Mouse (Mus musculus) heart, adult 18-20 months (tissue): Measurements from ENCODE around the gene Pex14. TPM values are rescaled to one million over a fixed set of nuclear protein-coding genes. Genes with fewer than 3 reads are reported as not detected.

Experiments used
- DNase-seq, 2 experiments: peaks; one replicate each; pipeline ENCODE4 v3.0.0; 2021 to 2022; ENCODE audit warnings: mixed read lengths in 1 of 2
- total RNA-seq, 2 experiments: library from RNA; stranded (reverse); gene quantifications; 2 replicates each; pipeline ENCODE4 v1.2.3; 2021

Gene Pex14
- total RNA-seq, 2 experiments from 2014 or later = 21.2 to 22.6 TPM

- no peak for DNase-seq
Observed at GRCm38 (mm10) chr4:148985541-148986476, 113.9 kb downstream of the Pex14 start.

DNA sequence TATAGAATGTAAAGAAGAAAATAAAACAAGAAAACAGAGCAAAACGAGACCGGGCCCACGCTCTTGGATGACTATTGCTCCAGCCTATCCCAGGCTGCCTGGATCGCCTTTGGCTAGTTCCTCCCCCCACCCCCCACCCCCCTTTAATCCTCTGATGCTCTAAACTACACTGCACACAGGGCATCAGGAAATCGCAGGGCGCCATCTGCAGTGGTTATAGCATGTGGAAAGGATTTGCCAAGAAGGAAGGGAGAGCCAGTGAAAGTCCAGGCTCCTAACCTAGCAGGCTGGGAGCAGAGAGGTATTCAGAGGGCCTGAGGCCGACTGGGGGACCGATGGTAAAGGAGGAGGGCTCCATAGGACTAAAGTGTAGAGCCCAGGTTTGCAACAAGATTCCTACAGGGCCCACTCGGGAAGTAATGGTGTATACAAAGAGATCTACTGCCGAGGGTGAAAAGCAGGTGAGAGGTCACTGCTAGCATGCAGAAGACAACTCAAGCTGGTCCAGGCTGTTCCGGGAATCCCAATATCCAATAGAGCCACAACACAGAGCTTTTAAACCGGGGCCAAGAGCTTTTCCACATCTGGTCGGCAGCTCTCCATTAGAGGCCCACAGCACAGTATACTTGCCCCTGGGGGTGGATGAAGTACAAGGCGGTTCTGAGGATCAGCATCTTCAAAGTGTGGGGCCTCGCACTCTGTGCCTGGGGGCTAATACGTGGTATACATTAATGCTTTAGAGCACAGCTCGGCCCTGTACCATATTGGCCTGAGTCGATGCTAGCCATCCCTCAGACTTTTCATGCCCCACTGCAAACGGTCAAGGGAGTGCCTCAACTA is 114.8 kb downstream of the Pex14 start:
- DNase-seq = no peak

DNA sequence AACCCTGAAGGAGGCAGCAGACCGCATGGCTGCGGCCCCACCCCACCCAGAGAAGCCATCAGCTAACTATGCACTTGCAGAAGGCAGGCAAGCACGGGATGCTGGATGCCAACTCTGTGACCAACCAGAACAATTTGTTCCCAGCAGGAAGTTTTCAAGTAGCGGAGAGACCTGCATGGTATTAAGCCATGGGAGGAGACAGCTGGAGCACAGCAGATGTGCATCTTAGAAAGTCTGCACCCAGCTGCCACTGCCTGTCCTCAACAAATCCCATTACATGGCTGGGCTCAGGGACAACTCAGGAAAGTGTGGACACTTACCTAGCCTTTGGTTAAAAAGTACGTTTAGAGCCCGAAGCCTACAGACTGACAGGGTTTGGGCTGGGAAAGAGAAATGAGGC is 117.4 kb downstream of the Pex14 start:
- DNase-seq = no peak

GRCm38 (mm10) chr4:148979837-148980236 is 119.8 kb downstream of the Pex14 start:
- DNase-seq = no peak

- no peak for DNase-seq
Observed at GRCm38 (mm10) chr4:148978926-148979325, 120.8 kb downstream of the Pex14 start.

DNA sequence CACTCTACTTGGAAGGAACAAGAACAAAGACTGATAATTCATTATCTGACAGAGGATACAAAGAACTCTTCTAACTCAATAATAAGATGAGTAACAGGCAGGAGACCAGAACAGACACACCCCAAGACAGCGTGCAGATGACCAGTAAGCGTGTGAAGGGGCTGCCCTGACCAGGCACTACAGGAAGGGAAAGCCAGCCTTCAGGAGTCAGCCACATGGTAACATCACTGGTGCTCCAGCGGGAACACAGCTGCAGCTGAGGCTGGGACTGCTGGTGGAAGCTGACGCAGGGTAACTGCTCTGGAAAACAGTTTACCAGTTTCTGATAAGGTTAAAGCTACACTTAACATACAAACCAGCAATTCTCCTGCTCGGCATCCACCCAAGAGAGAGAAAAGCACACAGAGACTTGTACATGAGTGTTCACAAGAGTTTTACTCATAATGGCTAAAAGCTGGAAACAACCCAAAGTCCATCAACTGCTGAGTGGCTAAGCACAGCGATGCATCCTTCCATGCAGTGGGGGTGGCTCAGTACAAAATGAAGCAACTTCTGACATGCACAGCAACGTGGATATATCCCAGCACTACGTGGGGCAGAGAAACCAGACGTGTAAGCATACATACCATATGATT is 121.3 kb downstream of the Pex14 start:
- DNase-seq = no peak

- DNase-seq = no peak
Observed at GRCm38 (mm10) chr4:148974833-148975232, 124.8 kb downstream of the Pex14 start.

GRCm38 (mm10) chr4:148973387-148973786 is 126.3 kb downstream of the Pex14 start:
- DNase-seq = no peak

DNA sequence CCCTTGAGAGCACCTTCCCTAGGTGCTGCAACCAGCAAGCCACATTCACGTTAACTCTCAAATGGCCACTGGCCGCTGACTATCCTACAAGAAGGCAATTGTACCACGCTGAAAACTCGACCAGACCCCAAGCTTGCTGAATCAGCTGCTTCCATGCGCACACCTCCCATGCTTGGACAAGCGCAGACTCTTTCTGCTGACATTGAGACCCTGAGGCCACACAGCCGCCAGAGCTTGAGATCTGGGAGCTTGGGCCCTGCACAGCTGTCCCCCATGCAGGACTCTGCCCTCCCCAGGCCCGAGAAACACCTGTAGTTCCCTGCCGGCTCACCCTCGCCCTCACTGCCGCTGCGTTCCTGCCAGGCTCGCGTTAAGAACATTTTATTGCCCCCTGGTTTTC is 127.0 kb downstream of the Pex14 start:
- DNase-seq = no peak

- DNase-seq = no peak
Observed at GRCm38 (mm10) chr4:148971613-148972242, 127.9 kb downstream of the Pex14 start.

GRCm38 (mm10) chr4:148970742-148971141 is 128.9 kb downstream of the Pex14 start:
- DNase-seq = no peak

GRCm38 (mm10) chr4:148969610-148970009 is 130.1 kb downstream of the Pex14 start:
- DNase-seq = peak; percentile 65 to 68

DNA sequence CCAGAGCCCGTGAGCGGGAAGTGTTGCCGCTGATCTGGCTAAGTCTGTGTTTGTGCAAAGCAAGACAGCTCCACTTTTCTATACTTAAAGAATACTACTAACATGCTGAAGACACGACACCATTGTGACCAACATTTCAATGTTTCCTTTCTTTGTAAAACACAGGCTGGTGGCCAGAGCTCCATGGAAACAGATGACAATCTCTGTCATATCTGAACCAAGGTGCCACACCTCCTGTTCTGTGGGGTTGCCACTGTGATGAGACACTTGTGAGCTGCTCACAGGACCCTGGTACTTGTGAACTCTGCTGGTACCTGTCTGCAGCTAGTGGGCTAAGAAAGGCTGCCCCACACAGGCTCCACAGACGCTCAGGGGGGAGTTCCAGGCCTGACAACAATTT is 130.8 kb downstream of the Pex14 start:
- no peak for DNase-seq

- no peak for DNase-seq
Observed at GRCm38 (mm10) chr4:148966132-148966531, 133.5 kb downstream of the Pex14 start.

GRCm38 (mm10) chr4:148964541-148965310 is 134.9 kb downstream of the Pex14 start:
- no peak for DNase-seq

DNA sequence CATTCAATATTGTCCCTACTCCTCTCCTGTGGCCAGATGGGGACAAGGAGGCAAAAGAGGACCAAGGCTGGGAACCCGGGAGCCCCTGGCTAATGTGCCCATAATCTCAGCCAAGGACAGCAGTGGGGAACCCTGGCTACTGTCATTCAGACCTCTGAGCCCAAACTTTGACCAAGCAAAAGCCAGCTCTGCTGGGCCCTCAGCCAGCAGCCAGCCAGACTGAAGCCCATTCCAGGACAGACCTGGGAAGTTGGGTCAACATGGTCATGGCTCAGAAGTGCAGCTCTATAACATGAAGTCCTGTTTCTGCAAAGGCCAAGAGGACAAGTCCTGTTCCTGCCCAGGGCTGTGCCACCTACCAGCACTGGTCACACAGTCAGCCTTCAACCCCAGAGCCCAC is 137.6 kb downstream of the Pex14 start:
- DNase-seq = no peak

DNA sequence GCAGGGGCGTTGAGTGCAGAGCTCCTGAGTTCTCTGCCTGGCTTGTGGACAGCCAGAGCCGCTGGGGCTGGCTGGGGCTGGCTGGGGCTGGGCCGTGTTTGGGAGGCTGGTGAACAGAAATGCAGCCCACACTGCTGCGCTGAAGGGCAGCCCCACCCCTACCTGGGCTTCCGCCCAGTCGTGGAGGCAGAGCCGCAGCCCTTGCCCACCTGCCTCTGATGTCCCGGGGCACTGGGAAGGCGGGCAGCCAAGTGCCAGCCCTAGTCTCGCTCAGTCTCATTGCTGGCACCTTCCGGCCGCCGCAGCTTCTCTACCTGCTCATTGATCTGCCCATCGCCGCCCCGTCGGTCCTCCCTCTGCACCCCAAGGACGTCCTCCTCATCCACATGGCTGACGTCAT is 138.6 kb downstream of the Pex14 start:
- no peak for DNase-seq

DNA sequence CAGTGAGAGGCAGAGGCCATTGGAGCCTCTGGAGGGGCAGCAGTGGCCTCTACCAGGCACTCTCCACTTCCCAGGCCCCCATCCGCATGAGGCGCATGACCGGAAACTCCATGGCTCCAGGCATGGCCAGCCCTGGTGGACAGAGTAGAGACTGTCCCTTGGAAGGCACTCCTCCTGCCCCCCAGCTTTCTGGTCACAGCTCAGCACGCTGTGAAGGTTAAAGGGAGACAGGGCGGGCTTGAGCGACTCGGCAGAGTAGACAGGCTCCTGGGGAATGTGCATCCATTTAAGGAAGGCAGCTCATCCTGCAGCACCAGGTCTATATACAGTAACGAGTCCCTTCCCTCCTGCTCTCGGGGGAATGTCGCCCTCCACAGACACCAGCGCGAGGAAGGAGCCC is 139.7 kb downstream of the Pex14 start:
- peak; percentile 52 to 61 for DNase-seq

DNA sequence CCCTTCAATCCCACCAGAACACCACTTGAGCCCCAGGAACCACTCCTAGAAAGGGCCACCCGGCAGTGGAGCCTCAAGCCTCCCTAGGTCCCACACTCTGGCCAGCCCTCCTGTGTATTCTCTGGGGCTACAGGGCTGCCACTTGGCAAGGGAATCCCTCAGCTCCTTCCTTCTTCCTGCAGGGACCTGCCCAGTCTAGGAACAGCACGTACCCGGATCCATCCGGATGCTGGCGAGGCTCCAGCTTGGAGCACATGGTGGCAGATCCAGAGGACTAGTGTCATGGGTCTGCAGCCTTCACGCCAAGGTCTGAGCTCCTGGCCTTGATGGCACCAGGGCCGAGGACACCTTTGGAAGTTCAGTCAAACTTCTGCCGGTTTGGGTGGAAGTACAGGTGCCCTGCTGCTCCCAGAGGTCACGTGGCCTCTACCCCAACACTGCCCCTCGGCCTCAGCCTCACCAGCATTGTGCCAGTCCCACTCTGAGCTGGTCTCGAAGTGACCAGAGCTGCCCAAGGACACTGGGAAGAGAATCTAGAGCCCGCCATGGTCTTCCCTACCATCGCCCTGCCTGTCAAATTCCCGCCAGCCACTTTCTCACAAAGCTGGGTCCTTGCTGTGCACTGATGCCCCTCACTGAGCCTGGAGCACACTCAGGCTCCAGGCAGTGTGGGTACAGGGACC is 144.4 kb downstream of the Pex14 start:
- DNase-seq = peak; percentile 85 to 92

GRCm38 (mm10) chr4:148952328-148953222 is 147.1 kb downstream of the Pex14 start:
- no peak for DNase-seq
